ENCODE assay signal across 18 mouse cellular contexts in the genomic region with DNA sequence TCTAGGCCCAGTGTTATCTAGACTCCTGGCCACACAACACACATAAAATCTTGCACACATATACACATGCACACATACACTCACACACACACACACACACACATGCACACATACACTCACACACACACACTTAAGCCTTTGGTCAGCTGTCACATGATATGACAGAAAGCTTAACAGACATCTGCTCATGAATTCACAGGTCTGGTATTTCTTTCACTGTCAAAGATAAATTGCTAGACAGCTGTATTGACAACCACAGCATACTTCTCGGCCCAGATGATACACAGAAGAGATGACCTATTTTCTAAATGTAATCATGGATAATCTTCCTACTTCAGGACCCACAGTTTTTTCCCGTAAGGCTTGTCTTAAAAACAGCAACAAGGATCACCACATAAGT. TPM values are rescaled to one million over a fixed set of nuclear protein-coding genes. Genes with fewer than 3 reads are reported as not detected.
"Had no signal": no experiment of that assay in that cellular context is flagged by ENCODE, and none has a peak within 500 bp of the region (broad histone marks: within the 10 kb centered on the region; RNA-seq: fewer than 3 reads in every experiment).

No protein-coding gene starts in this region.

- H3K4me1 ChIP-seq: kidney, embryonic 15.5 days; liver, embryonic 13.5 days; lung, embryonic 15.5 days; megakaryocyte, embryonic 14.5 days; midbrain, embryonic 12.5 days; neural tube, embryonic 15.5 days had no signal

- ATAC-seq: liver, postnatal 0 days; midbrain, embryonic 16.5 days had no signal

- H3K9ac ChIP-seq: kidney, embryonic 15.5 days; liver, embryonic 13.5 days; liver, postnatal 0 days; lung, embryonic 15.5 days; midbrain, embryonic 12.5 days; neural tube, embryonic 15.5 days had no signal

- DNase-seq: kidney, adult 2 months; kidney, postnatal 14 days; liver; liver, embryonic 13.5 days; liver, postnatal 0 days; lung, postnatal 14 days; right cerebral cortex, adult 18-20 months; right cerebral cortex, postnatal 25 days; thymus, adult 2 months; thymus, postnatal 25 days had no signal

- H3K27me3 ChIP-seq: kidney, embryonic 15.5 days; liver, embryonic 13.5 days; lung, embryonic 15.5 days; midbrain, embryonic 12.5 days; neural tube, embryonic 15.5 days had no signal

- H3K9me3 ChIP-seq: kidney, embryonic 15.5 days; liver, embryonic 13.5 days; lung, embryonic 15.5 days; megakaryocyte, embryonic 14.5 days; midbrain, embryonic 12.5 days; neural tube, embryonic 15.5 days had no signal

- H3K4me3 ChIP-seq: kidney, embryonic 15.5 days; left cerebral cortex, adult 2 months; liver, embryonic 13.5 days; lung, embryonic 15.5 days; megakaryocyte, embryonic 14.5 days; midbrain, embryonic 12.5 days; neural tube, embryonic 15.5 days had no signal

- H3K4me2 ChIP-seq: kidney, embryonic 15.5 days; liver, embryonic 13.5 days; lung, embryonic 15.5 days; midbrain, embryonic 12.5 days; neural tube, embryonic 15.5 days had no signal

- H3K36me3 ChIP-seq: kidney, embryonic 15.5 days; liver, embryonic 13.5 days; lung, embryonic 15.5 days; midbrain, embryonic 12.5 days; neural tube, embryonic 15.5 days had no signal

- H3K27ac ChIP-seq: kidney, embryonic 15.5 days; left cerebral cortex, adult 2 months; liver, embryonic 13.5 days; lung, embryonic 15.5 days; macrophage; midbrain, embryonic 12.5 days; neural tube, embryonic 15.5 days had no signal

RNA-seq across cellular contexts. Expression of a gene that starts 51.4 kb away (rescaled TPM):
- polyA plus RNA-seq: macrophage had no signal
